Mouse (Mus musculus) heart, adult 9 months (tissue): ENCODE data around the gene Tac2.

Experiments used
- DNase-seq, 2 experiments: peaks; one replicate each; pipeline ENCODE4 v3.0.0; 2022; ENCODE audit warnings: low spot score in 2 of 2

Gene Tac2

GRCm38 (mm10) chr10:127725136-127725535 lies 858 bp downstream of the Tac2 start:
- no peak for DNase-seq

GRCm38 (mm10) chr10:127728437-127728836 lies 4.2 kb downstream of the Tac2 start:
- DNase-seq = no peak

GRCm38 (mm10) chr10:127730285-127730932 lies 6.1 kb downstream of the Tac2 start:
- no peak for DNase-seq

- DNase-seq = no peak
Observed at GRCm38 (mm10) chr10:127730933-127731310, 6.6 kb downstream of the Tac2 start.

GRCm38 (mm10) chr10:127731397-127731796 lies 7.1 kb downstream of the Tac2 start:
- DNase-seq = no peak

- no peak for DNase-seq
Observed at GRCm38 (mm10) chr10:127734434-127734833, 10.2 kb downstream of the Tac2 start.

GRCm38 (mm10) chr10:127736266-127736665 lies 12.0 kb downstream of the Tac2 start:
- DNase-seq = no peak

- no peak for DNase-seq
Observed at GRCm38 (mm10) chr10:127736916-127737315, 12.6 kb downstream of the Tac2 start.

GRCm38 (mm10) chr10:127737552-127737951 lies 13.3 kb downstream of the Tac2 start:
- DNase-seq = no peak

- DNase-seq = peak in 1 of 2 experiments; percentile 25
Observed at GRCm38 (mm10) chr10:127738151-127738882, 14.0 kb downstream of the Tac2 start.

- peak; percentile 73 to 75 for DNase-seq
Observed at GRCm38 (mm10) chr10:127739083-127739660, 14.9 kb downstream of the Tac2 start, which contains the start of gene Zbtb39. Gene Zbtb39 (plus strand): TSS chr10:127739538.

- no peak for DNase-seq
Observed at GRCm38 (mm10) chr10:127739661-127740161, 15.4 kb downstream of the Tac2 start.

GRCm38 (mm10) chr10:127744661-127745060 lies 20.4 kb downstream of the Tac2 start:
- DNase-seq = peak; percentile 29 to 31

GRCm38 (mm10) chr10:127745886-127746285 lies 21.6 kb downstream of the Tac2 start:
- DNase-seq = no peak

GRCm38 (mm10) chr10:127747254-127747653 lies 23.0 kb downstream of the Tac2 start:
- DNase-seq = no peak

GRCm38 (mm10) chr10:127748847-127749612 lies 24.8 kb downstream of the Tac2 start:
- DNase-seq = peak; percentile 67 to 78

- peak in 1 of 2 experiments; percentile 30 for DNase-seq
Observed at GRCm38 (mm10) chr10:127750136-127750777, 26.0 kb downstream of the Tac2 start.

- peak; percentile 45 to 70 for DNase-seq
Observed at GRCm38 (mm10) chr10:127751548-127751947, 27.3 kb downstream of the Tac2 start, which contains the start of gene Gpr182. Gene Gpr182 (minus strand): TSS chr10:127751732.

GRCm38 (mm10) chr10:127754566-127755166 lies 30.4 kb downstream of the Tac2 start:
- peak in 1 of 2 experiments; percentile 33 for DNase-seq

- DNase-seq = peak in 1 of 2 experiments; percentile 49
Observed at GRCm38 (mm10) chr10:127755246-127755645, 31.0 kb downstream of the Tac2 start.
